Mouse (Mus musculus) midbrain, embryonic 11.5 days (tissue): ENCODE measurements around the gene Gnb5. TPM values are rescaled to one million over a fixed set of nuclear protein-coding genes. Genes with fewer than 3 reads are reported as not detected.

ENCODE experiments used
- ATAC-seq: fragments of 200-750 bp; cut with Nextera tagmentation; 2 replicates; pipeline ENCODE4 v1.8.0; 2017; ENCODE audit warnings: moderate TSS enrichment, moderate library complexity; ENCODE audit not compliant: low FRiP score
- DNase-seq: peaks from one replicate; pipeline ENCODE4 v3.0.0; 2015; ENCODE audit warnings: low spot score; ENCODE audit errors: missing footprints
- H3K27ac ChIP-seq: fragments of 300-500 bp; sonication (generic); 2 replicates; pipeline ENCODE4 v1.5.1; 2014; ENCODE audit warnings: low read depth, low read length
- H3K27me3 ChIP-seq: fragments of 300-500 bp; sonication (generic); 2 replicates; pipeline ENCODE4 v1.6.1; 2014; ENCODE audit warnings: mild to moderate bottlenecking, low read length, moderate library complexity, mixed read lengths; ENCODE audit not compliant: control insufficient read depth, insufficient read depth
- H3K36me3 ChIP-seq: fragments of 300-500 bp; sonication (generic); 2 replicates; pipeline ENCODE4 v1.6.1; 2014; ENCODE audit warnings: mild to moderate bottlenecking, low read length, moderate library complexity, mixed read lengths; ENCODE audit not compliant: control insufficient read depth, insufficient read depth
- H3K4me1 ChIP-seq: fragments of 300-500 bp; sonication (generic); 2 replicates; pipeline ENCODE4 v1.6.1; 2014; ENCODE audit warnings: low read length; ENCODE audit not compliant: control insufficient read depth, insufficient read depth
- H3K4me2 ChIP-seq: fragments of 300-500 bp; sonication (generic); 2 replicates; pipeline ENCODE4 v1.6.1; 2014; ENCODE audit warnings: mild to moderate bottlenecking, moderate library complexity
- H3K4me3 ChIP-seq: fragments of 300-500 bp; sonication (generic); 2 replicates; pipeline ENCODE4 v1.5.1; 2014; ENCODE audit warnings: low read depth, low read length
- H3K9ac ChIP-seq: fragments of 300-500 bp; sonication (generic); 2 replicates; pipeline ENCODE4 v1.6.1; 2014; ENCODE audit warnings: low read length
- H3K9me3 ChIP-seq: fragments of 300-500 bp; sonication (generic); 2 replicates; pipeline ENCODE4 v1.6.1; 2016; ENCODE audit warnings: low read length; ENCODE audit not compliant: control insufficient read depth
- WGBS: fragments of 180-500 bp; shearing (Covaris S2); extraction: QIAGEN DNeasy Blood & Tissue Kit; methylation state at CpG from one replicate; pipeline ENCODE4 v1.1.7; 2014; 5-methylcytosine and 5-hydroxymethylcytosine counted together
- polyA plus RNA-seq: library from polyadenylated mRNA; unstranded; fragments of >200 nt; fragmentation: Nextera tagmentation; extraction: Ambion mirVana; gene quantifications from 2 replicates; pipeline ENCODE4 v1.2.1, GENCODE M21; 2014

Gnb5 gene
- polyA plus RNA-seq, 1 experiment from 2014 or later: 33.1 TPM

- Histone ChIP-seq H3K36me3 (no peaks in the 10 kb centered on the region), H3K27ac (peak overlapping the region; percentile 63), H3K9ac (peak overlapping the region; percentile 81), H3K27me3 (no peaks in the 10 kb centered on the region), H3K4me3 (peak overlapping the region; percentile 70), H3K4me1 (peaks cover 12% of the 10 kb centered on the region), H3K9me3 (no peaks in the 10 kb centered on the region), H3K4me2 (peak overlapping the region; percentile 92)
- 4% methylated on average over 22 of the region's 22 CpGs for WGBS
- DNase-seq: no peak
- peak; percentile 36; the same call in 1 of the 2 replicates for ATAC-seq
Measured at GRCm38 (mm10) chr9:75314517-75315105, 8.5 kb downstream of the Gnb5 start.

GRCm38 (mm10) chr9:75315238-75315637 is 9.2 kb downstream of the Gnb5 start:
- H3K4me1 ChIP-seq: peaks cover 12% of the 10 kb centered on the region
- WGBS: 70% methylated on average over 3 of the region's 3 CpGs
- H3K9ac ChIP-seq: peak overlapping the region; percentile 81
- H3K4me3 ChIP-seq: no peak overlapping the region
- peak overlapping the region; percentile 92 for H3K4me2 ChIP-seq
- H3K36me3 ChIP-seq: no peaks in the 10 kb centered on the region
- H3K27ac ChIP-seq: no peak overlapping the region
- DNase-seq (no peak), ATAC-seq (no peak)
- no peaks in the 10 kb centered on the region for H3K9me3 ChIP-seq
- H3K27me3 ChIP-seq: no peaks in the 10 kb centered on the region

GRCm38 (mm10) chr9:75316771-75317170 is 10.7 kb downstream of the Gnb5 start:
- Histone ChIP-seq H3K4me1 (peaks cover 12% of the 10 kb centered on the region), H3K27me3 (no peaks in the 10 kb centered on the region), H3K9ac (no peak overlapping the region), H3K4me3 (no peak overlapping the region), H3K4me2 (no peak overlapping the region), H3K9me3 (no peaks in the 10 kb centered on the region), H3K36me3 (no peaks in the 10 kb centered on the region), H3K27ac (no peak overlapping the region)
- DNase-seq (no peak), ATAC-seq (no peak)
- WGBS: 92% methylated on average over 6 of the region's 6 CpGs

GRCm38 (mm10) chr9:75318196-75318595 is 12.1 kb downstream of the Gnb5 start:
- no peak for ATAC-seq

GRCm38 (mm10) chr9:75319365-75319764 is 13.3 kb downstream of the Gnb5 start:
- Histone ChIP-seq H3K9me3 (no peaks in the 10 kb centered on the region), H3K4me3 (no peak overlapping the region), H3K4me1 (peaks cover 8% of the 10 kb centered on the region), H3K36me3 (no peaks in the 10 kb centered on the region), H3K27me3 (no peaks in the 10 kb centered on the region), H3K9ac (no peak overlapping the region), H3K27ac (no peak overlapping the region), H3K4me2 (no peak overlapping the region)
- DNase-seq: no peak
- no peak for ATAC-seq
- 83% methylated on average over 3 of the region's 3 CpGs for WGBS

More at GRCm38 (mm10) chr9:75318196-75318595, 12.1 kb downstream of the Gnb5 start:
- Histone ChIP-seq H3K4me1 (peaks cover 12% of the 10 kb centered on the region), H3K27me3 (no peaks in the 10 kb centered on the region), H3K4me3 (no peak overlapping the region), H3K4me2 (no peak overlapping the region), H3K9ac (no peak overlapping the region), H3K9me3 (no peaks in the 10 kb centered on the region), H3K36me3 (no peaks in the 10 kb centered on the region), H3K27ac (no peak overlapping the region)
- WGBS: 93% methylated on average over 2 of the region's 2 CpGs
- no peak for DNase-seq

GRCm38 (mm10) chr9:75322099-75322885 is 16.2 kb downstream of the Gnb5 start:
- H3K4me2 ChIP-seq: no peak overlapping the region
- no peak for ATAC-seq
- H3K27me3 ChIP-seq: no peaks in the 10 kb centered on the region
- no peaks in the 10 kb centered on the region for H3K4me1 ChIP-seq
- H3K27ac ChIP-seq: no peak overlapping the region
- DNase-seq: no peak
- H3K9ac ChIP-seq: no peak overlapping the region
- 87% methylated on average over 13 of the region's 13 CpGs for WGBS
- H3K36me3 ChIP-seq: no peaks in the 10 kb centered on the region
- no peaks in the 10 kb centered on the region for H3K9me3 ChIP-seq
- H3K4me3 ChIP-seq: no peak overlapping the region

- Histone ChIP-seq H3K9ac (no peak overlapping the region), H3K27ac (no peak overlapping the region), H3K4me2 (no peak overlapping the region), H3K27me3 (no peaks in the 10 kb centered on the region), H3K9me3 (no peaks in the 10 kb centered on the region), H3K36me3 (no peaks in the 10 kb centered on the region), H3K4me1 (no peaks in the 10 kb centered on the region), H3K4me3 (no peak overlapping the region)
- WGBS: 98% methylated on average over 3 of the region's 3 CpGs
- DNase-seq: no peak
- ATAC-seq: no peak
Measured at GRCm38 (mm10) chr9:75328047-75328446, 22.0 kb downstream of the Gnb5 start.

- WGBS: 89% methylated on average over 8 of the region's 8 CpGs
- Histone ChIP-seq H3K9ac (no peak overlapping the region), H3K9me3 (no peaks in the 10 kb centered on the region), H3K4me1 (no peaks in the 10 kb centered on the region), H3K36me3 (peaks cover 7% of the 10 kb centered on the region; the same call in 1 of the 2 replicates), H3K27ac (no peak overlapping the region), H3K4me3 (no peak overlapping the region), H3K4me2 (no peak overlapping the region), H3K27me3 (no peaks in the 10 kb centered on the region)
- ATAC-seq: no peak
- DNase-seq: no peak
Measured at GRCm38 (mm10) chr9:75330821-75331220, 24.7 kb downstream of the Gnb5 start.

- WGBS: 78% methylated on average over 4 of the region's 4 CpGs
- ATAC-seq (no peak), DNase-seq (no peak)
- Histone ChIP-seq H3K4me3 (no peak overlapping the region), H3K4me2 (no peak overlapping the region), H3K27ac (no peak overlapping the region), H3K27me3 (no peaks in the 10 kb centered on the region), H3K36me3 (peaks cover 7% of the 10 kb centered on the region; the same call in 1 of the 2 replicates), H3K9me3 (no peaks in the 10 kb centered on the region), H3K4me1 (no peaks in the 10 kb centered on the region), H3K9ac (no peak overlapping the region)
Measured at GRCm38 (mm10) chr9:75334440-75334839, 28.4 kb downstream of the Gnb5 start.
